ENCODE assay signal across 14 mouse cellular contexts in genomic region chr17:64742715-64743605, GRCm38 (mm10).
DNase-seq lines count a peak whose midpoint lies in the region; ATAC-seq and TF ChIP-seq lines count a peak whose summit lies in the region.
"Had no signal": no experiment of that assay in that cellular context is flagged by ENCODE, and none has a peak within 500 bp of the region (broad histone marks: within the 10 kb centered on the region; RNA-seq: fewer than 3 reads in every experiment).

No protein-coding gene starts in this region.

- WGBS in liver, postnatal 0 days (ENCODE audit: insufficient replicate concordance): 79% methylated on average over 6 of the region's 6 CpGs
- 76% methylated on average over 6 of the region's 6 CpGs for WGBS in liver, embryonic 12.5 days (ENCODE audit: insufficient replicate concordance)
- WGBS in intestine, embryonic 14.5 days: 67% methylated on average over 6 of the region's 6 CpGs
- 34% methylated on average over 6 of the region's 6 CpGs for WGBS in kidney, embryonic 15.5 days
- WGBS in limb, embryonic 14.5 days: 39% methylated on average over 6 of the region's 6 CpGs
- 94% methylated on average over 6 of the region's 6 CpGs for WGBS in forebrain, embryonic 15.5 days
- 94% methylated on average over 6 of the region's 6 CpGs for WGBS in midbrain, embryonic 11.5 days

- no peak for TF ChIP-seq EP300 in liver, postnatal 0 days (IDR thresholded peaks at IDR 0.05; ENCODE audit: low read depth)

- 0 out of 2 replicates have a peak overlapping the region, but pooled peaks have one; percentile 2 for H3K27ac ChIP-seq in liver, postnatal 0 days (ENCODE audit: low read depth)
- no peak overlapping the region for H3K27ac ChIP-seq in liver, embryonic 12.5 days
- H3K27ac ChIP-seq in intestine, embryonic 14.5 days (ENCODE audit: low read depth): no peak overlapping the region
- no peak overlapping the region for H3K27ac ChIP-seq in kidney, embryonic 15.5 days
- no peak overlapping the region for H3K27ac ChIP-seq in limb, embryonic 14.5 days (replicated peaks; ENCODE audit: low read depth, low read length)
- H3K27ac ChIP-seq in forebrain, embryonic 15.5 days (replicated peaks): no peak overlapping the region
- no peak overlapping the region for H3K27ac ChIP-seq in midbrain, embryonic 11.5 days (ENCODE audit: low read depth, low read length)
- H3K27ac ChIP-seq: liver, embryonic 15.5 days; midbrain, embryonic 15.5 days had no signal

- peaks cover 68% of the 10 kb centered on the region for H3K36me3 ChIP-seq in liver, postnatal 0 days (replicated peaks; ENCODE audit: insufficient read depth, low read length)
- H3K36me3 ChIP-seq in liver, embryonic 12.5 days: peaks cover 74% of the 10 kb centered on the region
- H3K36me3 ChIP-seq in intestine, embryonic 14.5 days (ENCODE audit: control insufficient read depth, insufficient read depth, low read length): peaks cover 46% of the 10 kb centered on the region
- peaks cover 65% of the 10 kb centered on the region for H3K36me3 ChIP-seq in kidney, embryonic 15.5 days
- H3K36me3 ChIP-seq in limb, embryonic 14.5 days (ENCODE audit: control insufficient read depth, insufficient read depth, low read length): peaks cover 55% of the 10 kb centered on the region
- H3K36me3 ChIP-seq in forebrain, embryonic 15.5 days: 0 out of 2 replicates have a peak, but pooled peaks cover 6% of the 10 kb centered on the region
- 0 out of 2 replicates have a peak, but pooled peaks cover 7% of the 10 kb centered on the region for H3K36me3 ChIP-seq in midbrain, embryonic 11.5 days (ENCODE audit: control insufficient read depth, insufficient read depth, low read length)

- H3K4me1 ChIP-seq in liver, postnatal 0 days (ENCODE audit: insufficient read depth): peaks cover 8% of the 10 kb centered on the region
- H3K4me1 ChIP-seq in liver, embryonic 12.5 days: peaks cover 9% of the 10 kb centered on the region; the same call in 1 of the 2 replicates
- H3K4me1 ChIP-seq in intestine, embryonic 14.5 days (replicated peaks; ENCODE audit: control insufficient read depth, insufficient read depth, low read length): 0 out of 2 replicates have a peak, but pooled peaks cover 2% of the 10 kb centered on the region
- H3K4me1 ChIP-seq in kidney, embryonic 15.5 days: peaks cover 13% of the 10 kb centered on the region
- peaks cover 4% of the 10 kb centered on the region; the same call in 1 of the 2 replicates for H3K4me1 ChIP-seq in limb, embryonic 14.5 days (ENCODE audit: control insufficient read depth, insufficient read depth, low read length)
- no peaks in the 10 kb centered on the region for H3K4me1 ChIP-seq in forebrain, embryonic 15.5 days
- no peaks in the 10 kb centered on the region for H3K4me1 ChIP-seq in midbrain, embryonic 11.5 days (ENCODE audit: control insufficient read depth, insufficient read depth, low read length)
- H3K4me1 ChIP-seq: midbrain, embryonic 15.5 days had no signal

- no peak overlapping the region for H3K4me3 ChIP-seq in liver, postnatal 0 days (ENCODE audit: low read depth, low read length)
- H3K4me3 ChIP-seq in liver, embryonic 12.5 days: no peak overlapping the region
- no peak overlapping the region for H3K4me3 ChIP-seq in intestine, embryonic 14.5 days (ENCODE audit: low read depth, low read length)
- H3K4me3 ChIP-seq in kidney, embryonic 15.5 days (replicated peaks): no peak overlapping the region
- H3K4me3 ChIP-seq in limb, embryonic 14.5 days (replicated peaks; ENCODE audit: low read length): no peak overlapping the region
- H3K4me3 ChIP-seq in forebrain, embryonic 15.5 days: no peak overlapping the region
- no peak overlapping the region for H3K4me3 ChIP-seq in midbrain, embryonic 11.5 days (ENCODE audit: low read depth, low read length)
- H3K4me3 ChIP-seq: liver, embryonic 15.5 days; midbrain, embryonic 15.5 days had no signal

- H3K9ac ChIP-seq in liver, postnatal 0 days (replicated peaks): no peak overlapping the region
- no peak overlapping the region for H3K9ac ChIP-seq in liver, embryonic 12.5 days
- no peak overlapping the region for H3K9ac ChIP-seq in intestine, embryonic 14.5 days (ENCODE audit: low read length)
- no peak overlapping the region for H3K9ac ChIP-seq in kidney, embryonic 15.5 days
- no peak overlapping the region for H3K9ac ChIP-seq in limb, embryonic 14.5 days (ENCODE audit: low read depth, low read length, severe bottlenecking)
- no peak overlapping the region for H3K9ac ChIP-seq in forebrain, embryonic 15.5 days (replicated peaks)
- no peak overlapping the region for H3K9ac ChIP-seq in midbrain, embryonic 11.5 days (ENCODE audit: low read length)
- H3K9ac ChIP-seq: liver, embryonic 15.5 days; midbrain, embryonic 15.5 days had no signal

- no peak for TF ChIP-seq POLR2A in limb, embryonic 14.5 days (IDR thresholded peaks at IDR 0.05; ENCODE audit: borderline replicate concordance, extremely low read depth, insufficient read depth, insufficient read length)

- H3K27me3 ChIP-seq in liver, postnatal 0 days (ENCODE audit: insufficient read depth, low read length): no peaks in the 10 kb centered on the region
- no peaks in the 10 kb centered on the region for H3K27me3 ChIP-seq in liver, embryonic 12.5 days (replicated peaks)
- no peaks in the 10 kb centered on the region for H3K27me3 ChIP-seq in intestine, embryonic 14.5 days (replicated peaks; ENCODE audit: control insufficient read depth, insufficient read depth, low read length)
- no peaks in the 10 kb centered on the region for H3K27me3 ChIP-seq in kidney, embryonic 15.5 days
- no peaks in the 10 kb centered on the region for H3K27me3 ChIP-seq in limb, embryonic 14.5 days (ENCODE audit: control insufficient read depth, insufficient read depth, low read length)
- H3K27me3 ChIP-seq in forebrain, embryonic 15.5 days: no peaks in the 10 kb centered on the region
- H3K27me3 ChIP-seq in midbrain, embryonic 11.5 days (ENCODE audit: control insufficient read depth, insufficient read depth, low read length): no peaks in the 10 kb centered on the region
- H3K27me3 ChIP-seq: liver, embryonic 15.5 days; midbrain, embryonic 15.5 days had no signal

- no peak for TF ChIP-seq CTCF in liver, postnatal 0 days (IDR thresholded peaks at IDR 0.05; ENCODE audit: low read depth)

- no peak for ATAC-seq in liver, postnatal 0 days
- no peak for ATAC-seq in liver, embryonic 12.5 days
- 0 out of 2 replicates have a peak, but pooled peaks have one; percentile 50 for ATAC-seq in intestine, embryonic 14.5 days (replicated peaks; ENCODE audit: low FRiP score, low TSS enrichment, low read depth)
- peak; percentile 58 for ATAC-seq in kidney, embryonic 15.5 days (replicated peaks; ENCODE audit: low FRiP score)
- ATAC-seq in limb, embryonic 14.5 days (ENCODE audit: low FRiP score, low read depth): peak; percentile 50; the same call in 1 of the 2 replicates
- ATAC-seq in forebrain, embryonic 15.5 days (replicated peaks): no peak
- ATAC-seq in midbrain, embryonic 11.5 days (ENCODE audit: low FRiP score): no peak
- ATAC-seq in frontal cortex, adult (ENCODE audit: low TSS enrichment): no peak
- ATAC-seq: midbrain, embryonic 15.5 days had no signal

- no peaks in the 10 kb centered on the region for H3K9me3 ChIP-seq in liver, postnatal 0 days (ENCODE audit: low read length)
- no peaks in the 10 kb centered on the region for H3K9me3 ChIP-seq in liver, embryonic 12.5 days (replicated peaks)
- 0 out of 2 replicates have a peak, but pooled peaks cover 2% of the 10 kb centered on the region for H3K9me3 ChIP-seq in intestine, embryonic 14.5 days (ENCODE audit: control insufficient read depth, low read length)
- H3K9me3 ChIP-seq in kidney, embryonic 15.5 days (replicated peaks): no peaks in the 10 kb centered on the region
- no peaks in the 10 kb centered on the region for H3K9me3 ChIP-seq in limb, embryonic 14.5 days (ENCODE audit: control insufficient read depth, low read length)
- H3K9me3 ChIP-seq in forebrain, embryonic 15.5 days: no peaks in the 10 kb centered on the region
- no peaks in the 10 kb centered on the region; the same call in 1 of the 2 replicates for H3K9me3 ChIP-seq in midbrain, embryonic 11.5 days (ENCODE audit: control insufficient read depth, low read length)
- H3K9me3 ChIP-seq: liver, embryonic 15.5 days; midbrain, embryonic 15.5 days had no signal

- no peak overlapping the region for H3K4me2 ChIP-seq in liver, postnatal 0 days (ENCODE audit: low read depth, low read length)
- no peak overlapping the region for H3K4me2 ChIP-seq in liver, embryonic 12.5 days
- no peak overlapping the region for H3K4me2 ChIP-seq in intestine, embryonic 14.5 days (ENCODE audit: low read length)
- H3K4me2 ChIP-seq in kidney, embryonic 15.5 days: no peak overlapping the region
- no peak overlapping the region for H3K4me2 ChIP-seq in limb, embryonic 14.5 days (replicated peaks; ENCODE audit: low read depth, low read length, severe bottlenecking)
- H3K4me2 ChIP-seq in forebrain, embryonic 15.5 days (replicated peaks): no peak overlapping the region
- no peak overlapping the region for H3K4me2 ChIP-seq in midbrain, embryonic 11.5 days
- H3K4me2 ChIP-seq: liver, embryonic 15.5 days; midbrain, embryonic 15.5 days had no signal

- DNase-seq in liver, postnatal 0 days: no peak
- no peak for DNase-seq in intestine, embryonic 14.5 days (ENCODE audit: low spot score)
- peak; percentile 53 for DNase-seq in limb, embryonic 14.5 days (ENCODE audit: low spot score)
- no peak for DNase-seq in midbrain, embryonic 11.5 days (ENCODE audit: low spot score, missing footprints)
- DNase-seq: cerebellum, adult 18-20 months; cerebellum, postnatal 25 days; gastrocnemius, postnatal 25 days; lung, postnatal 14 days had no signal

Comparison
In these comparisons a context has a peak if more than half of its experiments do, and no peak if none do; other contexts are left out.
1. ATAC-seq: peak in intestine, embryonic 14.5 days (single experiment), kidney, embryonic 15.5 days (single experiment) and limb, embryonic 14.5 days (single experiment); none in liver, postnatal 0 days (single experiment), liver, embryonic 12.5 days (single experiment), forebrain, embryonic 15.5 days (single experiment), midbrain, embryonic 11.5 days (single experiment) and frontal cortex, adult (single experiment).